Mouse (Mus musculus) brain, embryonic 14.5 days (tissue): ENCODE measurements at regions not wholly inside any gene's neighbourhood (a gene's known extent, or its start where the extent isn't known, plus 50 kb on each side); places are given as distances from the start of the nearest gene placed in this dataset.

Source experiments
- CTCF ChIP-seq: fragments of 200-500 bp; IDR thresholded peaks from 2 replicates; pipeline ENCODE4 v1.5.1; 2012; ENCODE audit warnings: inconsistent platforms, mild to moderate bottlenecking, moderate library complexity, borderline replicate concordance; ENCODE audit not compliant: insufficient read depth, insufficient read length; ENCODE audit errors: extremely low read depth
- POLR2A ChIP-seq: fragments of 200-500 bp; IDR thresholded peaks from 2 replicates; pipeline ENCODE4 v1.6.1; 2012; ENCODE audit warnings: mild to moderate bottlenecking, inconsistent platforms, borderline replicate concordance; ENCODE audit not compliant: poor library complexity, insufficient read depth, insufficient read length, severe bottlenecking; ENCODE audit errors: extremely low read depth

DNA sequence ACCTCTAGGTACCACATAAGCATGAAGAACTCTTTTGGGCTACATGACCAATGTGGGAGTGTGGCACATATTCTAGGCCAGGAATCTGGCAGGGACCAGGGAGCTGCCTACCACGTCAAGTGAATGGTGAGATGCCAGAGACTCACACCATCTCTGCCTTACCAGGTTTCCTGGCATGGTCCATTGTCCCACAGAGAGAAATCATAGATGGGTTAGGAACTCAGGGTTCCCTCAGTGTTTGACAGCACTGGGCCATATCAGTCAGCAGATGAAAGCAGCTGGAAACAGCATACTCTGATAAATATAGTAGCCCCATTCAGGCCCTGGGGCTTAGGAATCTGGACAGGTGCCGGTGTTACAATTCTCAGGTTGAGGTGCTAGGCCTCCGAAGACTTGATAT lies 1911.4 kb upstream of the Lrrc6 start:
- TF ChIP-seq CTCF (no peak), POLR2A (no peak)
